Mouse (Mus musculus): Measurements from ENCODE around the gene Antxr1.

Antxr1 gene

DNA sequence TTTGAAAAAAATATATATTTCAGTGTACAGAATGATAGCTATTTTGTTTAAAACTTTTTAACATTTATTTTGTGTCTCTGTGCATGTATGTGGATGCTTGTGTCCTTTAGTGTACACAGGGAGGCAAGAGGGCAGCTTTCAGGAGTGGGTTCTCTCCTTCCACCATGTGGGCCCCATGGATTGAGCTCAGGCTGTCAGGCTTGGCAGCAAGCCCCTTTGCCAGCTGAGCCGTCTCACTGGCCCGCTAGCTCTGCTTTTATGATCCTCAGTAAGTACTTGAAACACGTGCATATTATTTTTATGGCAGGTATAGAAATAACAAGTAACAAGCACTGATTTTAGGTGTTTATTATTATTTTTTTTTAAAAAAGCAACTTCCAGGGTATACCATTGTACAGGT lies 202.1 kb downstream of the Antxr1 start:
- DNase-seq = peak; percentile 78 to 84

DNA sequence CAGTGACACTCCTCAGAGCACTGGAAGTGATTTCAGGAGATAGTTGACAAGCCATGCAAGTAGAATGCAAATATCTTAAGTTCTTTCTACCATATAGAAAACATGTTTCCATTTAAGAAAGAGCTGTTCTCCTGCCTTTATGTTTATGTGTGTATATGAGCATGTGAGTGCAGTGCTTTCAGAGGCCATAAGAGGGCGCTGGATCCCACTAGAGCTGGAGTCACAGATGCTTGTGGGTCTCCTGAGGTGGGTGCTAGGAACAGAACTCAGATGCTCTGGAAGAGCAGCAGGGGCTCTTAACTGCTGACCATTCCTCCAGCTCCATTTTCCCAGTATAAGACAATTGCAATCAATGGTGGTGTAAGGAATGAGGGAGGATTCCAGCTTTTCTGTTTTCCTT lies 204.5 kb downstream of the Antxr1 start:
- DNase-seq = no peak

DNA sequence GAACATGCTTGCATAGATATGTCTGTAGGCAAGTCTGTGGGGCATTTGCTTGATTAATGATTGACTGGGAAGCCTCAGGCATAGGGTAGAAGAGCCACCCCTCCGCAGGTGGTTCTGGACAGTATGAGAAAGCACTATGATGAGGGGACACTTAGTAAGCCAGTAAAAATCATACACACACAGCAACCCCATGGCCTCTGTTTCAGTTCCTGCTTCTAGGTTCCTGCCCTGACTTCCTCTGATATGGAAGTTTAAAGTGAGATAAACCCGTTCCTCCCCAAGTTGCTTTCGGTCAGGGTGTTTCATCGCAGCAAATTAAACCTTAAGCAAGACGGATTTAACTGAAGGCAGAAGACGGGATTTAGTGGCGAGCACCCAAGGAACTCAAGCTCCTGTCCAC lies 205.0 kb downstream of the Antxr1 start:
- no peak for DNase-seq

DNA sequence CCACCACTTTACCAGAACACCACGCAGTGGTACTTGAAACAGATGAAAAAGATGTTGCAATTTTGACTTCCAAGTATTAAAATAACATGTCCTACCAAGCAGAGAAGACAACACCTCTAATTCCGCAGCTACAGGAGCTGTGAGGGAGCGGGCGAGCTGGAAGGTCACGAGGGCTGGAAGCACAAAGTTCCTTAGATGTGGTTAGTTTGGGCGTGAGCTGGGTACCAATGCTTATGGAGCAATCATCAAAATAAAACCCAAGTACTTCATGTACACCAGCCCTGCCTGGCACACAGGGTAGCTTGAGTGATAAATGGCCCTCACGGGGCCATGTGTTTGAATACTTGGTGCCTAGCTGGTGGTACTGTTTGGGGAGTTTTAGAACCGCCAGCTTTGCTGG lies 205.8 kb downstream of the Antxr1 start:
- no peak for DNase-seq

DNA sequence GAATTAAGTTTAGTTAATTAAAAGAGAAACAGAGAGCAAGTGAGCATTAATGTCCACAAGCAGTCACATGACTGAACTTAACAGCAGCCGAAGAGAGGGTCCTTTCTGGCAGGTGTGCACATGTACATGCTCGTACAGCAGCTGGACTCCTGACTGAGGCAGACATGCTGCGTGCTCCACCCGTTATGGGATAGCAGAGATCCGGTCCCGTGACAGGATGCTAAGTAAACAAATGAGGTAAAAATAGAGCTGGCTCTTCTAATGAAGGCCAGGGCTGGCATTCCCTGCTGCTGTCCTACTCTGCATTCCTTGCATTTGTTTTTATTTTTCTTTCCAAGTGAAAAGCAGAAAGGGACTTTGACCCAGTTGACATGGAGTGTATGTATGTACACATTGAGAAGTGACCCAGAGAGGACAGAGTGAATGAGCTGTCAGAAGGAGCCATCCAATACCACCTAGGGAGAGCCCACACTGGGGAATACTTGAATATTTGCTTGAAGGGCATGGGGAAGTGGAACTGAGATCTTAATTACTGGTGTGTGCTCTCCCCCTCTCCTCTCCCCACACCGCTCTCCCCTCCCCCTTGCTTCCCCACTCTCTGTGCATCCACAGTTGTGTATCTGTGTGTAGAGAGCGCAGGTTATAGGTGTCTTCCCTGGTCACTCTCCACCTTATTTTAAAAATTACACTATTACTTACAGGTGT lies 208.4 kb downstream of the Antxr1 start:
- DNase-seq = no peak

DNA sequence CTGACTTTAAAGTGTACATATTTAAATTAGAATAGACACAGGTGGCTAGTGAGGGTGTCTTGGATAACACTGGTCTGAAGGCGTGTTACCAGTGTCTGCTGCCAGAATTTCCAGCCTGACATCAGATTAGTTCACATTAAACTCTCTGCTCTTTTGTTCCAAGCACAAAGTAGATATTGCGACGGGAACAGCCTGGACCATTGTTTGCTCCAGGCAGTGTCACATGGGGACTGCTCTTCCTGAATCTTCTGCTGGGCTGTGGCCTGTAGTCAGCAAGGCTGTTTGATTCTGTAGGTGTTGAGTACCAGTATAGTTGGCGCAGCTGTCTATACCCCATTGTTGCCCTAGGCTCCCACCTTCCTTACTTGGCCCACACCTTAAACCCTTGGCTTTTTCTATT lies 211.6 kb downstream of the Antxr1 start:
- no peak for DNase-seq

DNA sequence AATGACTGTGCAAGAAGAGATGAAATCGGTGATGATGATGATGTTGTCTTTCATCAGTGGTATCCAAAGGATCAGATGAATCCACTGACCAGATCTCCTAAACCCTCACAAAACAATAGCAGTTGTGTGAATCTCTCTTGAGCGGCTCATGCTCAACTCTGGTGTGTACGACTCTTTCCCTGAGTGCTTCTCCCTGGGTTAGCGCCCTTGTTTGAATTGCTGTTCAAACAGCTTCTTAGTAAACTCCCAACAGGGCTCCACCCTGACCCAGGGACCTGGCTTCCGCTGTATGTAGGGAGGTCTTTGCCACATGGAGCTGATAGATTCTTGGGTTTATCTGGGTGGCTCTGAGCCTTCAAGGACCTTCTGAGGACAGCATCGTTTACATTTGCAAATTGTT lies 212.2 kb downstream of the Antxr1 start:
- DNase-seq = no peak

DNA sequence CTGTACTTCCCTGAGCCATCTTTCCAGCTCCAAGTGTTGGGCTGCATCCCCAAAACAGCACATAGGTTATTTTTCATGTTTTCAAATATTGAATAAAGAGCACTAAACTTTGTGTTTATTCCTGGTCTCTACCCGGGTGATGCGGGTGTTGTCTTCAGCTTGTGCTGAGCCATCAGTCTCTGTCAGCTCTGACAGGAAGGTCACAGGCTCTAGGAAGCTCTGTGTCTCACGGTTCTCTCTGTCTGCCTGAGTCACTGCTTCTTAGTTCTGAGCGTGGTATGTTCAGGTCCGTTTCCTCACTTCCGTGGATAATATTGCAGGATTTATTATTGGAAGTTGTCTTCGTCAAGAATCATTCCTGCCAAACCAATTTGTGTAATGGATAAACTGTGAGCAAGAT lies 213.7 kb downstream of the Antxr1 start:
- no peak for DNase-seq

DNA sequence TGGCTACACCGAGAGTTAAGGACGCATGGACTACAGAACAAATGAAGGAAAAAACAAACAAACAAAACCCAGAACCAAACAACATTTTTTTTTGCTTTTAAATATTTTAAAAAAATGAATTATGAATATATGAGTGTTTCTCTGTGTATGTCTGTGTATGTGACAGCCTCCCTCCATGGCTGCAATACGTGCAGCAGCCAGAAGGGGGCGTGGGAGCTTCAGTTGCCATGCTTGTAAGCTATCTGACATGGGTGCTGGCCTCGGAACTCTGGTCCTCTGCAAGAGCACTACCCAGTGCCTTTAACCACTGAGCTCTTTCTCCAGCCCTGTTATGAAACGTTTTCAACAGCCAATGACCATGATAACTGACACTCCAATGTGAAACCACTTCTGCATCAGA lies 215.0 kb downstream of the Antxr1 start:
- no peak for DNase-seq

DNA sequence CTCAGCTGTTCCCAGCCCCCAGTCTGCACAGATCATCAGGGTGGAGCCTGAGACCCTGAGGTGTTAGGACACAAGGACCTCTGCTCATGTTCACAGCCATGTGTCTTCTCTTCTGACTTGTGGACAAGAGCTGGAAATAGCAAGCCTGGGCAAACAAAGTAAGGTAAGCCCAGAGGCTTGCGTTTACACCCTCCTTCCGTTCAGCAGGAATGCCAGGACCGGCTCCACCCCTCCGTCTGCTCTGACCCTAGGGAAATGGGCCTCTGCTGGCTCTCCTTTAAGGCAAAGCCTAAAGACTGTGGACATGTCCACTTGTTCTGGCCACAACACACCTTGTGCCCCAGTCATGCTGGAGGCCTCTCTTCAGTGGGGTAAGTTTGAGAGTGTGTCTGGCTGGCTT lies 215.6 kb downstream of the Antxr1 start:
- no peak for DNase-seq

DNA sequence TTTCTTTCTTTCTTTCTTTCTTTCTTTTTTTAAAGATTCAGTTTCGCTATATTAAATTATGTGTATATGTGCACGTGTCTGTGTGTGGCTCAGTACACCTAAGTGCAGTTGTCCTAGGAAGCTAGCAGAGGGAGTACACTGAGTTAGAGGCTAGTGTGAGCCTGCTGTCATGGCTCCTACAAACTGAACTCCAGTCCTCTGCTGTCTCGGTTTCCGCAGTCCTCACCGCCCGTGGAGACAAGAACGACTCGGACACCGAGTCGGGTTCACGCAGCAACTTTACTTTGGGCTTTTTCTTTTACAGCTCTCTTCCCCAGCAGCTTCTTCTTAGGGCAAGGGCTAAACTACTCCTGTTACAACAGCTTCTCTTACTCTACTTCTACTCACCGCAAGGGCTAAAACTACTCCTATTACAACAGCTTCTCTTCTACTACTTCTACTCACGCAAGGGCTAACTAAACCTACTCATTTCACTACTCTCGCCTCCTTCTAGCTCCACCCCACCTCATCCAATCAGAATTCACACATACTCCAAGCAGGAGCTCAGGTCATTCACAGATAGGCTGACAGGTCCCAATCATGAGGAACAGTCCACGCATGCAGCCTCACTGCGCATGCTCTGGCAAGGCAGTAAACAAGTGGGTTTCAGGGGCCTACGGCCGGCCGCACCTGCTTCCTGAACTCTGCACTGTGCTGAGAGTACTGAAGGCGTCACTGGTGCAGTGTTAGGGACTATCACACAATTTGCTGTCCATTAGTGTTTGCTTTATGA lies 216.4 kb downstream of the Antxr1 start:
- no peak for DNase-seq

DNA sequence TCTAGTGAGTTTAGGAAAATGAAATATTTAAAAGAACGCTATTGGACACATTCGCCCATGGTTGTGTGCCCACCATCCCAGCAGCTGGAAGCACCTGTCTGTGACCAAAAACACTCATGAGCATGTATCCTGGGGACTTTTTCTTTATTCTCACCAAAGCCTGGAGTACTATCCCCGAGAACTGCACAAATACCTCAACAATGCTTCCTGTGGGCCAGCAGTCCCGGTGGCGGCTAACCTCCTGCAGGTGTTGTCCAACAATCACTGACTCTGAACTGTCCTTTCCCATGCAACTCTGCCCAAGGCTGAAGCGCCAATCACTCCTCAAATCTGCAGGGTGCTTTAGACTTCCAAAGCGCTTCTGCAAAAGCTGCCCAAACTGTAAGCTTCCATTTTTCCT lies 219.0 kb downstream of the Antxr1 start:
- DNase-seq = no peak

DNA sequence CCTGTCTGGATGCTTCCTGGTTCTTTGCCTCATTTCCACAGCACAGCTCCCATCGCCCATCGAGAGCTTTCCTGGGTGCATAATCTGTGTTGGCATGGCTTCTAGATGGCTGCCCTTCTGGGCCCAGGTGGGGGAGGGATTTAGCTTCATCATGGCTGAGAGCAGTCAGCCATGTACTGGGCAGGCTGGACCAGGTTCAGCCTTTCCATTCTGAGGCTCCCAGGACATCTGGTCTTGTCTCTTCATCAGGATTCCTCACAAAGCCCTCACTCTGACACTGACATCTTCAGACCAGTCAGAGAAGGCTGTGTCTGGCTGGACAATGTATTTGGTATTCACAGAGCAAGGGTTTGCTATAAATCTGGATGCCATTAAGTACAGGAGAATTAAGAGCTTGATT lies 219.6 kb downstream of the Antxr1 start:
- peak; percentile 79 to 83 for DNase-seq

DNA sequence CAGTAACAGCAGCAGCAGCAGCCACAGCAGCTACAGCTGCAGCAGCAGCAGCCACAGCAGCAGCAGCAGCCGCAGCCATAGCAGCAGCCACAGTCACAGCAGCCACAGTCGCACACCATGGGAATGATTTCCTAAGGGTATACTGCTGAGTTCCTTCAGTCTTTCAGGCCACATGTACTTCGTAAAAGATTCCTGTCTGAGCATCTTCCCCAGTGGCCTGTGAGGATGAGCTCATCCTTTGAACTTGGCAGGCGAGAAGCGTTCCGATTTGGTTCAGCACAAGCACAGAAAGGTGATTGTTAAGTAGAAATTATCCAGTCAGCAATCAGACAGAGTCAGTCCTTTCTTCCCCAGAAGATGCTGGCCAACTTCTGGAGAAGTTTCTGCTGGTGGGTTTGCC lies 223.5 kb downstream of the Antxr1 start:
- DNase-seq = no peak

DNA sequence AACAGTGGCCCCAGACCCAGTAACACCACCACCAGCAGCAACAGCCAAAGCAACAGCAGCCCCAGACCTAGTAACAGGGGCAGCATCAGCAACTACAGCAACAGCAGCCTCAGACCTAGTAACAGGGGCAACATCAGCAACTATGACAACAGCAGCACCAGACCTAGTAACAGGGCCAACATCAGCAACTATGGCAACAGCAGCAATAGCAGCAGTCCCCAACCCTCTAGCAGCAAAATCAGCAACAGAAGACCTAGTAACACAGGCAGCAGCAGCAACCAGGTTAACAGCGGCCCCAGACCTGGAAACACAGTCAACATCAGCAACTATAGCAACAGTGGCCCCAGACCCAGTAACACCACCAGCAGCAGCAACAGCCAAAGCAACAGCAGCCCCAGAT lies 224.1 kb downstream of the Antxr1 start:
- no peak for DNase-seq

DNA sequence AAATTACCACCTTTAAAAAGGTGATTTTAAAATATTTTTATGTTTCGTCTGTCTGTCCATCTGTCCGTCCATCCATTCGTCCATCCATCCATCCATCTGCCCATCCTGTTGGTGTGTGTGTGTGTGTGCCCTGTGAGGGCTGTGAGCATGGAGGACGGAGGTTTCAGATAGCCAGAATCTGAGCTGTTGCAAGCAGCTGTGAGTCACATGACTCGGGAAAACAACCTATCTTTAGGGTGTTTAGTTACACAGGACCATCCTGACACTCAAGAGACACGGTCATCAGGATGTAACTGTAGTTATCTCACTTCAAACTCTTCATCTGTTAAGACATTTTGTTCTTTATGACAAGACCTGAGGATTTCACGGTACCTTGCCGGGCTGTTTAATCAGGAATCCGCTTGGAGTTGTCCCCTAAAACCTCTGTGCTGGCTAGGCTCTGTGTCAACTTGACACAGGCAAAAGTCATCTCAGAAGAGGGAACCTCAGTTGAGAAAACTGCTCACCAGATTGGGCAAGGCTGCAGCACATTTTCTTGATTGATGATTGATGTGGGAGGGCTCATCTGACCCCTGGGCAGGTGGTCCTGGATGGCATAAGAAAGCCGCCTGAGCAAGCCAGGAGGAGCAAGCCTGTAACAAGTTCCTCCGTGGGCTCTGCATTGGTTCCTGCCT lies 231.4 kb downstream of the Antxr1 start, which contains the start of gene D6Ertd527e:
D6Ertd527e (plus strand) TSS at position 624 of the 674 bp plus-strand sequence.
- no peak for DNase-seq

DNA sequence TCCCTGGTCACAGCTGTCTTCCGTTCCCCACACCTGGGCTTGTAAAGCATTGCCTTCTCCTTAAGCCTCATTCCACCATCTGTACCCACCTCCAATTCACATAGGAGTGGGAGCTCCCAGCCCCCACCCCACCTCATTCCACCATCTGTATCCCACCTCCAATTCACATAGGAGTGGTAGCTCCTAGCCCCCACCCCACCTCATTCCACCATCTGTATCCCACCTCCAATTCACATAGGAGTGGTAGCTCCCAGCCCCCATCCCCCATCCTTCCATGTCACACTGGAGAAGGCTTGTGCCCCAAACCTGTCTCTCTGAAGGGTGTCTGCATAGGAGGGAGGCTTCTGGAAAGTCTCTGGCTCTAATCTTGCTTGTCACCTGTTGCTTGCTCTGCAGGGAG lies 232.3 kb downstream of the Antxr1 start:
- no peak for DNase-seq

DNA sequence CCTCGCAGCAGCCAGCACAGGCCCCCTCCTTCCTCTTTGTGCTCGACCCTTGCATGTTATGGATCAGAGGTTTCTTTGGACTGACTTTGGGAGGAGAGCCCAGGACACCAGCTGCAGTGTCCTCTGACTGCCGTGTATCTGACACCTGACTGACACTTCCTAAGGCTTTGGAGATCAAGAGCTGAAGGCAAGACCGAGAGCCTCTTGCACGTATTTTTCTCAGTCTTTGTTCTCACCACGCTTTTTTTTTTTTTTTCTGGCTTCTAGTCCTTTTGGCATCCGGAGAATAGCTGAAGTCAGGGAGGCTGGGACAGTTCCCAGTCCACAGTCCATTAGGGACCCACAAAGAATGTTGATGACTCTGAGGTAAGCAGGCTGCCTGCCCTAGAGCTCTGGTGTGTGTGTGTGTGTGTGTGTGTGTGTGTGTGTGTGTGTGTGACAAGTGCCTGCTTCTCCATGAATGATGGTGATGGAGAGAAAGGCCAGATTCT lies 233.2 kb downstream of the Antxr1 start:
- peak; percentile 49 for DNase-seq

DNA sequence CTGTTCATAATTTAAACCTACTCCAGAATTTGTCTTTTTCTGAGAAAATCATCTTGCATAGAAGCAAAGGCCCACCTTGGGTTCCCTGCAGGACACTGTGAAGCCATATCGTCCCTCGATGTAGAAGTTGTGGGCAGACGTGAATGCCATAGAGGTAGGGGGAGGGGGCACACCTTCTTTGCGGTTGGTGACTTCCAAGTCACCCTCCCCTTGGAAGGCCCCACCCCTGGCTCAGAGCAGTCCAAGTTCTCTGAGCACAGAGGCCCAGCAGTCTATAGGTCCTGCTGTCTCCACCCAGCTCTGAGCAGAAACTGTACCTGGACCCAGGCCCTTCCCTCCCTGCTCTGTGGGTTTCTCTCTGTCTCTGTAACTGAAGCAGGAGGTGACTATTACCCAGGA lies 233.7 kb downstream of the Antxr1 start:
- peak in 1 of 2 experiments; percentile 39 for DNase-seq

DNA sequence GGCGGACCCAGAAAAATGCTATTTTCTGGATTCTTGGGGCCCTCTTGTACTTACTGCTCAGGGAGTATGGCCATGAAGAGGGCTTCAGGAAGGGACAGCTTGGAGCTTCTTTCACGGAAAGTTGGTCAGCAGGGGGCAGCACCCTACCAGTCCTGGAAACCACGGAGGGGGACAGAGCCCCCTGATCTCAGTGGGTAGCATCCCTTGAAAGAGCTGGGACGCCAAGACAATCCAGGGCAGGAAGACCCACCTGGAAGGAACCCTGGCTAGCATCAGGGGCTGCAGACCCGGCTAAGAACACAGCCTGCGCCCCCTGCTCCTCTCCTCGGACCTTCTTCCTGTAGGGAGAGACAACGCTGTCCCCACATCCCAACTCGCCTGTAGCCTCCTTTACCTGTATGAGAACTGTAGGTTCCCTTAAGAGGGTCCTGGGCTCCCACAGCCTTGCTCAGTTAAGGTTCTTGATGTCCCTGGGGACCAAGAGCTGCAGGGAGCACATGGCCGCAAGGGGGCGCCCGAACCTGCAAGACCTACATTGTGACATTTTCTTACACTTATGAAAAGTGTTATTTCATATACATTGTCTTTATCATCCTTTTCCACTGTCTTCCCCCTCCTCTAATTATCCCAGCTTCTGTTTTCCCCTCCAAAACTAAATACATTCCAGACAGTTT lies 234.2 kb downstream of the Antxr1 start:
- peak; percentile 95 to 97 for DNase-seq

DNA sequence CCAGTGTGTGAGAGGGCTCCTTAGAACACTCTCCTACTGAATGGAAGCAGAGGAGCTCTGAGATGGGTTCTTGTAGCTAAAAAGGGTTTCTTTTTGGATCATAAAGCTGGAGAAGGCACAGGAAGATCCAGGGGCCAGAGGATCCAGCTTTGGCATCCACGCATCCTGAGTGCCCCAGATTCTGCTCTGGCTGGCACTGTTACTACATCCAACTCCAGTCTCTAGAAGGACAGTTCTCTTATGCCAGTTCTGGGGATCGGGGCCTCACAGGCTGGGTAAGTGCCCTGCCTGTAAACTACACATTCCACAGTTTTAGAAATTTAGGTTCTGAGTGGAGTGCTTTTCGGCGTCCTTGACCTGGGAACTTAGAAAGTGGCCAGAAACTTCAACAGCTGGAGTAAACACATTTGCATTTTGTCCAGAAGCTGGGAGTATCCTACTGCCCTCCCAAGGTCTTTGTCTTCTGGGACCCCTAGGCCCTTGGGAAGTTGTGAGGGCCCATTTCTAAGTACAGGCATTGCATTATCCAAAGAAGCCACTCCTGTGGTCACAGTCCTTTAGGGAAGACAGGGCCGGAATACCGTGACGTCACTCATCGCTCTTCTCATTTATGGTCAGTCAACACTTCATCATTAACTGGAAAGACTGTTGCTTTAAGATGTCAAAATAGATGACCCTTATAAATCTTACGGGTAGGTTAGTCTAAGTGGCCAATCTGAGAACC lies 235.2 kb downstream of the Antxr1 start:
- peak in 1 of 2 experiments; percentile 25 for DNase-seq

DNA sequence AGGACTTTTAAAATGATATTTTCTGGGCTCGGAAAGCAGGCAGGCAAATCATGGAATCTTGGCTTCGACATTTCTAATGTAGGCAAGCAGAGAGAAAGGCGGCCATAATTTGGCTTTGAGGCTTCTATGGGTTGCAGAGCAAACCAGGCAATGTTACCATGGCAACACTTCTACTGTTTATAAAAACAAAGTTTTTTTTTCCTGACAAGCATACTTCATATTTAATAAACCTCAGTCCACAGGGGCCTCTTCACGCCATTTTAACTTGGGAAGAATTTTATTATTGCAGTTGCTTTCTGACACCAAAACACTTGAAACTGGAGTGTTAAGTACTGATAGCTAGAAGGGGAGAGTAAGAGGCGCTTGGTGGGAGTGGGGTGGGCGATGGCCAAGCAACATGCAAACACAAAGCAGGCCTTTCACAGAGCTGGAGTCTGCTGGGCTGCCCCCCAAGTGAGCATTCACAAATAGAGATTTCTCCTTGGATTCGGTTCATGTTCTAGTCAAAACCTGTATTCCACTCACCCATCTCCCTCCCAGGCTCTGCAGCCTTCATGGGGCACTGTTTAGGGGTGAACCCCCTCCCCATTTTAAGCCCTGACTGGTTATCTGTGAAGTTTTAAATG lies 235.8 kb downstream of the Antxr1 start:
- peak; percentile 21 to 46 for DNase-seq
